Mouse (Mus musculus) brain, embryonic 14.5 days (tissue): ENCODE measurements at regions not wholly inside any gene's neighbourhood (a gene's known extent, or its start where the extent isn't known, plus 50 kb on each side); places are given as distances from the start of the nearest gene placed in this dataset.

Experiments used
- CTCF ChIP-seq: fragments of 200-500 bp; IDR thresholded peaks from 2 replicates; pipeline ENCODE4 v1.5.1; 2012; ENCODE audit warnings: inconsistent platforms, mild to moderate bottlenecking, moderate library complexity, borderline replicate concordance; ENCODE audit not compliant: insufficient read depth, insufficient read length; ENCODE audit errors: extremely low read depth
- POLR2A ChIP-seq: fragments of 200-500 bp; IDR thresholded peaks from 2 replicates; pipeline ENCODE4 v1.6.1; 2012; ENCODE audit warnings: mild to moderate bottlenecking, inconsistent platforms, borderline replicate concordance; ENCODE audit not compliant: poor library complexity, insufficient read depth, insufficient read length, severe bottlenecking; ENCODE audit errors: extremely low read depth

- TF ChIP-seq CTCF (no peak), POLR2A (no peak)
Measured at GRCm38 (mm10) chr13:101524781-101525180, 243.2 kb downstream of the Pik3r1 start.
